Mouse (Mus musculus) spleen, postnatal 4 days (tissue): Measurements from ENCODE around the gene Fam219a.
A peak's percentile ranks its signal among the peaks of the same experiment; 100 is the strongest.

Source experiments
- DNase-seq, 2 experiments: peaks; one replicate each; pipeline ENCODE4 v3.0.0; 2022; ENCODE audit warnings: low spot score in 2 of 2

Fam219a gene

GRCm38 (mm10) chr4:41553116-41553515, 16.2 kb downstream of the Fam219a start:
- DNase-seq = no peak

GRCm38 (mm10) chr4:41552529-41552928, 16.8 kb downstream of the Fam219a start:
- peak; percentile 59 to 81 for DNase-seq

DNA sequence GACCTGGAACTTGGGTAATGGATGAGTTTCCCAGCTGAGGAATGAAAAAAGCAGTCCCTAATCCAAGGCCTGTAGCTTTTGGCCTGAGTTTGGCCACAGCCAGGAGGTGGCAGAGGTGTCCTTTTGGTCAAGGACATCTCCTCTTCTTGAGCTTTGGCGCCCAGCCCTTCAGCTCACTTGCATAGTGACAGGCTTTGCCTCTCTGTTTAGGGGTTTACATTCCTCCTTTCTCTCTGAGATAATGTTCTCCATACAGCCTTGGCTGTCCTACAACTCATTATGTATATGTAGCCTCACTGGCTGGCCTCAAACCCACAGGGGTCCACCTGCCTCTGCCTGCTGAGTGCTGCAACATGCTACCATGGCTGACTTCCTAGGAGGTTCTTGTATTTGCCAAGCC, 22.3 kb downstream of the Fam219a start:
- DNase-seq = no peak

- no peak for DNase-seq
Observed at GRCm38 (mm10) chr4:41545985-41546384, 23.4 kb downstream of the Fam219a start.

- no peak for DNase-seq
Observed at GRCm38 (mm10) chr4:41542136-41542535, 27.2 kb downstream of the Fam219a start.

DNA sequence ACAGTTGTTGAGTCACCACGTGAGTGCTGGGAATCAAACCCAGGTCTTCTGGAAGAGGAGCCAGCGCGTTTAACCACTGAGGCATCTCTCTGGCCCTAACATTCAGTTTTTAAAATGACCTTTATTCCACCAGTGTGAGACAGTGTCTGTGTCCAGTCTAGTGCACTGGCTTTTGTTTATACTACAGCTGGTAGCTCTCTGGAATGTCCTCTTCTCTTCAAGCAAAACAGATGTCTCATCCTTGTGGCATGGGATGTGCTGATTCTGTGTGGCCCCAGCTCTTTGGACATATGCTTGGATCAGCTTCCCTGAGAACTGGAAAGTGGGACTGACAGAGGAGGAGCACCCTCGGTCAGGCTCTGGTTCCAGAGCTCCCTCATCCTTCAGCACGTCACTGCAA, 34.5 kb downstream of the Fam219a start:
- DNase-seq = no peak

DNA sequence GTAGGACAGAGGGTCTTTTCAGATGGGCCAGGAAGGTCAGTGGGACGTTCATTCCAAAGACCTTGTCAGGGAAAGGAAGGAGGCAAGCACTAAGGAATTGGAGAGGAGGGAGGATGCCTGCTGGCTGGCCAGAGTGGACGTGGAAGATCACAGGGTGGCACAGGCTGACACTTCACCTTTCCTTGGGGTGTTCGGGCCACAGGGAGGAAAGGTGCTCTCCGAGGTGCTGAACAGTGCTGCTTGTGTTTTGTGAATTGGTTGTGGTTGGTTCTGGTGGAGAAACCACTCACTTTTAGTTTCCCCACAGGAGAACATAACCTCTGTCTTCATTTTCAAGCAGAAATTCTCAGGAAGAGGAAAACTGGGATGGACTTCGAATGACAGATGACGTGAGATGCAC, 36.9 kb downstream of the Fam219a start:
- no peak for DNase-seq

DNA sequence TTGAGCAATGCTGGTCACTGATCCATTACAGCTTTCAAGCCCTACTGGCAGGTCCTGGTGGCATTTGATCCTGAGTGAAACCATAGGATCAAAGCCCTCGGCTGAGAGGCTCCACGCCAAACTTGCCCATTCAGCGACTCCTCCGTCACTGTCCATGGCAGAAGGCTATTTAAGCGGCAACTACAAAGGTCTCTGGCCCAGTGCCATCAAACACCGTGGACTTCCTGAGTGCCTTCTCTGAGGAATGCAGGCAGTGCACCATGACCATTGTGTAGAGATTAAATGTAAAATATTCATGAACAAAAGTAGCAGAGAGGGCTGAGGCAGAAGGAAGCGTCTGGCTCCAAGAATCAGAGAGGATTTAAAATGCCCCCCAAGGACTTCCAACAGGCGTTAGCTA, 41.3 kb downstream of the Fam219a start:
- no peak for DNase-seq

- DNase-seq = no peak
Observed at GRCm38 (mm10) chr4:41527076-41527475, 42.3 kb downstream of the Fam219a start.

DNA sequence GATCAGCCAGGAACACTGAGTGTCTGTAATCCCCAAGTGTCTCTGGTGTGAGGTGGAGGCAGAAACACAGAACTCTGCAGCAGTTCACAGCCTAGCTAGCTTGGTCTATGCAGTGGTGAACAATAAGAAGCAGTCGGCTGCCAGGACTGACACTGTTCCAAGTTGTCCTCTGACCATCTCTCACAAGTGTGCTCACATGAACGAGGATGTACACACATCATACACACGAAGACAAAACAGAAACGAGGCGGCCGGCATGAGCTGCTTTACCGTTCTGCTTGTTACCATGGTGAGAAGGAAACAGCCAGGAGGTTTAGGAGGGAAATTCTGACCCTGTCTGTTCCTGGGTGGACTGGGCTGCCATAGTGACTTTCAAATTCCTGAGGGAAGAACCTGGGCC, 42.8 kb downstream of the Fam219a start:
- no peak for DNase-seq

DNA sequence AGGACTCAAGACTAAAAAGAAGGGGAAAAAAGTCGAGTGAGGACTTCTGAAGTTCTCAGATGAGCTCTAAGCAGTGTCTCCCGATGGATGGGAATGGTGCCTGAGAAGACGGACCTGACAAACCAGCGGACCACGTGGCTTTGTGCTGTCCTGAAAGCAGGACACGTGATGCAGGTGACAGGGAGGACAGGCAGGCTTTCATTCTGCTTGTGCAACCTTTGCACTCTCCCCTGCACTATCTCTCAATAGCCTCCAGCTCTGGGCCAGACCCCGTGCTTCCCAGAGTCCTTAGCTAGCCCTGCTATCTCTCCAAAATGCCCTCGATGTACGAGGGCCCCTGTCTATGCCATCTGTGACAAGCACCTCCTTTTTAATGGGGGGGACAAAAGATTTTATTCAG, 44.5 kb downstream of the Fam219a start:
- DNase-seq = no peak

DNA sequence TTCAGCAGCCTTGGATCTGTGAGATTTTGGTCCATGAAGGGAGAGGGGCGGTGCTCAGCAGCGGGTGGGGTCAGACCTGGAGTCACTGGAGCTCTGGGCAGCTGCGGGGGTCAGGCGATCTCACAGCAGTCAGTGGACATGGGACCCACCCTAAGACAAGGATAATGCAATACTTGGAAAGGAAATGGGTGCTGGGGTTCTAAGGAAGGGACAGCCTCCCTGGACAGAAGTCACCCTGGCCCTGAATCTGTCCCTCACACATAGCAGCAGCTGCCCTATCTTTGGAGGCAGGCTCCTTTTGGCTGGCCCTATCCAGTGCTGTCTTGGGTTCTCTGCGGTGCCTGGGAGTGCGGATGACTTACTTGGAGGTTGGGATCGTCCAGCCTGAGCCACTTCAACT, 45.5 kb downstream of the Fam219a start:
- no peak for DNase-seq

GRCm38 (mm10) chr4:41522788-41523187, 46.5 kb downstream of the Fam219a start:
- DNase-seq = no peak

GRCm38 (mm10) chr4:41522136-41522535, 47.2 kb downstream of the Fam219a start:
- no peak for DNase-seq

GRCm38 (mm10) chr4:41520641-41521040, 48.7 kb downstream of the Fam219a start:
- DNase-seq = no peak

DNA sequence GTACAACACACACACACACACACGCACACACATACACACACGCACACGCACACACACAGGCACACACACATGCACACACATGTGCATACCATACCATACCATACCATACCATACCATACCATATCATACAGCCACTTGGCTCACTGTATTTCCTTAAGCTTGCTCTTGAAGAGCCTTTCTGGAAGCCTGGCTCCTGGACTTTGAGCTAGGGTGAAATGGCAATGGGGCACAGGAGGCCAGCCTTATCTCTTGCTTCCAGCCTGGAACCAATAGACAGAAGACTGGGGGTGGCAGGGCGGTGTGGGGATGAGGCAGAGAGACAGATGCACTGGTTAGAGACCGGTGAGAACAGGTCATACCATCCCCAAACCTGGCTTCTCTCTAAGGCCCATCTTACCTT, 50.1 kb downstream of the Fam219a start:
- no peak for DNase-seq

DNA sequence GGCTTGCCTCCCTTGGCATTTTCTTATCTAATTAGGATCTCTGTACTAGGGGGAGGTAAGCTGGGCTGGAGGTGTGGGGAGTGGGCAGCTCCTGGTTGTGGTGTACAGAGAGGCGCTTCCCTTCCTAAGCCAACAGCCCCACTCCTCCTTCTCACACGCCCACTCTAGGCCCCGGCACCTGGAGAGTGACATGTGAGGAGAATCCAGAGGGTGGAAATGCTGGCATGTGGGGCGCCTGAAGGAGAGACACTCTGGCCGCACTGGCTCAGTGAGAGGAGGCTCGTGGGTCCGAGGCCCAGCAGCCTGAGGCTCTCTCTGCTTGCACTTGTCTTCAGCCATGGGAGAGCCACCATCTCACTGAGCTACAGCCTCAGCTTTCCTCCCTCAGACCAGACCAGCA, 51.0 kb downstream of the Fam219a start:
- no peak for DNase-seq

GRCm38 (mm10) chr4:41517233-41517632, 52.1 kb downstream of the Fam219a start, which contains the start of gene 1110017D15Rik:
1110017D15Rik (minus strand) TSS chr4:41517333.
- no peak for DNase-seq

DNA sequence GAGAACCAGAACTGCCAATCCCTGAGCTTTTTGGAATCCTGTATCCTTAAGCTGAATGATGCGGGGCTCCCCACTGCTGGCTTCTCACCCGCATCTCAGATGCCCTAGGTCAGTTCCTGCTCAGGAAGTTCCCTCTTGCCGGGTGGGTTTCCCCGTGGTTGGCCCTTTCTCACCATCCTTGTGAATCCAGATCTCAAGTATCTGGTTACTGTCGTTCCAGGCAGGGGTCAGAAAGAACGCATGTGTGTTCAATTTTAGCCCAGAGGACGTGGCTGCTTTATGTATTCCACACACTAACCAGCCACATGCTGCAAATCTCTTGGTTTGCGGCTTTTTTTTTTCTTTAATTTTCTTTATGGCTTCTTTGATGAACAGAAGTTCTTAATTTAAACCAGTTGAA, 55.6 kb downstream of the Fam219a start:
- DNase-seq = no peak

GRCm38 (mm10) chr4:41513309-41513708, 56.0 kb downstream of the Fam219a start:
- no peak for DNase-seq

DNA sequence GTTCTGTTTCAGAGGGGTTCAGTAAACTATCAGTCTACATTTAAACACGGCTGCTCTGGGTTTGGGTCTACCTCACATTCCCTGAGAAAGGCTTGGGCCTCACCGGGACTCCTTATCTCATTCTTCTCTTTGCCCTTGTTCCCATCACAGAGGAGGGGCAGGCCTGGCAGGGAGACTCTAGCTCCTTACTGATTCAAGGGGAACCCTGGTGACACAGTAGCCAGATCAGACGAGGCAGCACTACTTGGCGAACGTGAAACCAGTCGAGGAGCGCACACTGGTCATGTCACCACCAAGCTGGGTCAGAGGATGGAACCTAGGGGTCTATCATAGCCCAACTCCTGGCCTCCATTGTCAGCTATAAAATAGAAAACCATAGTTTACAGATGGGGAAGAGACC, 61.3 kb downstream of the Fam219a start:
- DNase-seq = no peak

- no peak for DNase-seq
Observed at GRCm38 (mm10) chr4:41507326-41507924, 61.9 kb downstream of the Fam219a start.

DNA sequence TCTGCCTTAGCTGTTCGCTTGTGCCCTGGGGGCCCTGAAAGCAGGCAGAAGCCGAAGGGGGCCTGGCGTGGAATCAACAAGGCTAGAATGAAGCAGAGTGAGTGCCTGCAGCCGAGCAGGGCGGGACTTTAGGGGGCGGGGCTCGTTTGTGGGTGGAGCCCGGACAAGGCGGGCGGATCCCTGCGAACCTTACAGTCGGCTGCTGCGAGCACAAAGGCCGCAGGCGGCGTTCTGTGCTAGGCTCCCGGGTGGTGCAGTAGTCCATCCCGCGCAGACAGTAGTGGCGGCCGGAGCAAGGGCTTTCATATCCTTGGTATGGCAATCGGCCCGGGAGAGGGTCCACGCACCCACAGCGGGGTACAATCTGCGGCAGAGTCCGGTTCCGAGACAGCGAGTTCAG, 62.4 kb downstream of the Fam219a start:
- DNase-seq = peak; percentile 79 to 86

GRCm38 (mm10) chr4:41506156-41506555, 63.2 kb downstream of the Fam219a start:
- DNase-seq = peak; percentile 45 to 76
